Mouse (Mus musculus): ENCODE results near the gene Agbl1.

The Agbl1 gene

DNA sequence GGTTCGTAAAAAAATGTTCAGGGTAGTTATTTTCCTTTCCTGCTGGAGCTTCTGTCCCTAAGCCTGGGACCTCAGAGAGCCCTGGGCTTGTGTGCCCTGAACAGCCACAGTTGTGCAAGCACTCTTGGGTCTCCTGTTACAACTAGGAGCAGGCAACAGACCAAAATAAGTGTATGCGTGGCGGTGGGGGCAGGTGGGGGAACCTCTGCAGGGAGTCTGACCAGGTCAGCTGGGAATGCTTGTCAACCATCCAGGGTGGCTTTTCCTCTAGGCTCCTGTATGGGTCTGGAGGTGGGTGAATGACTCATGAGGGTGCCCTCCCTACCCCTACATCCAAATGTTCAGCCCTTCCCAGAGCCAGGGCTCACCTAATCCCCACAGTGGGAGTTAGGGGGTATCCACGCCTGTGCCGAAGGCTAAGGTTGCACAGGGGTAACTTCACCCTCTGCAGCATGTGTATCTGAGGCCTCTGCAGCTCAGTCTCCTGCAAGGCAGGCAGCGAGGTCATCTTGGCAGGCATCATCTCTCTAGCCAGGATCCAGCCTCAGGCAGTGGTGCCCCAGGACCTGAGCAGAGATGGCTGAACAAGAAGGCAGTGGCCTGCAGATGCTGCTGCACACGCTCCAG is at the start of gene Agbl1:
TSS of gene Agbl1 (plus strand) at position 577 of the 627 bp plus-strand sequence.
- 84% methylated on average over 7 of the region's 7 CpGs for WGBS

DNA sequence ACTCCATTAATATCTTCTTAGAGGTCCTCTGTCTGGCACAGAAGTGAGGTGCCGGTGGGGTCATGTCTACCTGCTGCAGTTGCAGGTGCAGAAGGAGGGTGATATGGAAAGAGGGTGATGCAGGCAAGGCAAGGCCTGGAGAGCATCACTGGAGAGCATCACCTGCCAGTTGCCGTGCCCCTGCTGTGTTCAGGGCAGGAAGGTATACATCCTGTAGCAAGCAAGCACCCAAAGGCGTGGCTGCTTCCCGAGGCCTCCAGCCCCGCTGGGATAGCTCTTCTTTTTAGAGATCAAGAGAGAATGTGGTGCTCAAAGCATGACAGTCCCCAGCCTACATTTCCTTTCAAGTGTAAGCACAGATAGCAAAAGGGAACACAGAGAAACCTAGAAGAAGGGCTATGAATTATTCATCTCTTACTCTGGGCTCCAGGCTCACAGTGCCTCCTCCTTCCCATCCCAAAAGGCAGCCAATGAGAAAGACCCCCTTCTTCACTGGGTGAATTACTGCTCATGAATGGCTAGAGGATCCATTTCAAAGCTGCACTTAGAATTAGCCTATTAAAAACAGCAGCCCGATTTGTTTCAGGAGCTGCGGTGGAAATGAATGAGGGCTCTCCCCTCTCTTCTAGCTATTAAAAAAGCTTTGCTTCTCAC is 44.6 kb upstream of the Agbl1 start:
- WGBS = 43% methylated on average over 7 of the region's 7 CpGs

DNA sequence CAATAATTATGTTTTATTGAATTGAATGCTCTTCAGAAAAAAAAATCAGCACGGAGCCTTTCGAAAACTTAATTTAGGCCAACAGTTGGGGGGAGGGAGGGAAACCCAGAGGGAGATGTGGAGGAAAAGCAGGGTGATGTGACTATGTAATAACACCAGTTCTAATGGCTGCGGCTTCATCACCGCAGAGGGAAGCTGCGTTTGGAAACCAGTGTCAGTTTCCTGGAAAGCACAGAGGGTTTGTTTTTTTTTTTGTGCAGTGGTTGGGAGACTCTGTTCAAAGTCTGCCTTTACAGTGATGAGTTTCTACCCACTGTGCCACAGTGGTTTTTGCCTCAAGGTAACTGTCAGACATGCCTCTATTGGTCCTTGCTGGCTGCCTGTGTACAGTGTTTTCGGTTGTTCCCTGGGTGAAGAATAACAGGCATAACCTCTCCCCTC is 44.0 kb upstream of the Agbl1 start:
- 31% methylated on average over 6 of the region's 6 CpGs for WGBS

DNA sequence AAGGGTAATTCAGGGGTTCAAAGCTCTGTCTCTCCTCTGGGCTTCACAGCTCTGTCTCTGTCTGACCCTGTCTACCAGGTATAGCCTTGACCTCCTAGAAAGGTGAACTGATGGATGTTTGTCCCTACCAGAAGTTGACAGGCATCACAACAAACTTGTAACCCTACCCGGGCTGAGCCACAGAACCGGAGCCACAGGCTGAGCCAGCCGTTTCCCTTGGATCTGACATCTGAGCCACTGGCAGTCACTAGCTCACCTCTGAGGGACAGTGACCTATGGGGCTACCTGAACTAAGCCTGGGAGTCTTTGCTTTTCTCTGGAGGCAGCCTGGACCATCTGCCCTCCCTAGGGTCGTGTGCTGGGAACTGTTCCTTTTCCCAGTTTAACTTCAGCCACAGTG is 11.1 kb upstream of the Agbl1 start:
- 94% methylated on average over 4 of the region's 4 CpGs for WGBS

DNA sequence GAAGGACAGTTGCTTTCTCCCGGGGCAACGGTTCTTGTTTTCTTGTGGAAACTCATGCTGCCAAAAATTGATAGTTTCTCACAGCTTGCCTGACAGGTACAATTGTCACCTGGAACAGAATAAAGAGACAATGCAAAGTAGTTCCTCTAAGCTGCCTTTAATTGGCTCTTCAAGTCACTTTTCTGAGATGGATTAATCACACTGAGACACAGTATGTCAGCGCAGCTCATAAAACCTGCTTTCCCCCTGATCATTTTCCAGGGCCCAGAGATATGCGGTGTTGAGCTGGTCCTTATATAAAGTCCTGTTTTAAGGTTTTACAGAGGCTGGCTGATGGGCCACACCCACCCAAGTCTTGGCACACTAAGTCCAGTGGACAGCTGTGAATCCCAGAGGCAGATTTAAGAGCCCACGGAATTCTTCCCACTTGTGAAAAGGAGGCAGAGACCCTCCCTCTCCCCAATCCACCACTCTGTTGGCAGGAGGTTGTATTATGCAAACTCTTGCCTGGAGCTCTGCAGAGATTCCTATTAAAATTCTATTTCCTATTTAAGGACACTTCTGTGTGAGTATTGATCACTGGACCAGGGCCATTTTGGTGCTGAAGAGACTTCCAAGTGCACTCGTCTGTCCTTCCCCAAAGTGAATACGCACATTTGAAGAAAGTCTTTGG is 9.8 kb upstream of the Agbl1 start:
- WGBS = 62% methylated on average over 7 of the region's 7 CpGs

DNA sequence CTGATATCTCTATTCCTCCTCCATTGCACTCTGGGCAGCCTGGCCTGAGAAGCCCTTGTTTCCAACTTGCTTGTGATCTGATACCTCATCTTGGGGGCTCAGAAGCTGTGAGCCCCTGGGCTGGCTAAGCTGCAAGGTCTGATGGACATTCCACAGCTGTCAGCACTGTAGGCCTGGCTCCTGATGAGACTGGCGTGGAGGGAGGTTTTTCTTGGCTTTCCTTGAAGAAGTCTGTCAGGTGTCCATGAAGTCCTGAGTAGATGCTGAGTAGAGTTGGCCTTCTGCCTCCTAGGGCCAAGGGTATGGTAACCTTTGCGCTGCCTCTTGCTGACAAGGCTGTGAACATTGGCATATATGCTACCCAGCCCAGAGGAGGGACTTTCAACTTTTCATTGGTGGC is 7.0 kb upstream of the Agbl1 start:
- 94% methylated on average over 2 of the region's 2 CpGs for WGBS

DNA sequence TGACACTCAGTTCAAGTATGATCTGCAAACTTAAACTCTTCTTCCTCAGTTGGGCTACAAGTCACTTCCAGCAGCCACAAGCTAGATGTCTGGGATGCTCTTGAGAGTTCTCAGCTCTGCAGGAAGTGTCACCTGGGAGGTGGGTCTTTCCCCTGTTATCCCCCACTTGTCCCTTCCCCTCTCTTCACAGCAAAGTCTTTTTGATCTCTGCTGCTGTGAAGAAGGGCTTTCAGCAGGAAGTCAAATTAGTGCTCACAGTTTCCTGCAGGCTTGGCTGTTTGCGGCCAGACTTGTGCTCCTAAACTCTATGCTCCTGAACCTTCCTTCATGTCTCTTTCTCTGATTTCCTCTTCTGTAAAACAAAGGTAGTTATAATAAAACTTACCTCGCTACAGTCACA is 806 bp upstream of the Agbl1 start:
- WGBS = 60% methylated on average over 2 of the region's 2 CpGs

DNA sequence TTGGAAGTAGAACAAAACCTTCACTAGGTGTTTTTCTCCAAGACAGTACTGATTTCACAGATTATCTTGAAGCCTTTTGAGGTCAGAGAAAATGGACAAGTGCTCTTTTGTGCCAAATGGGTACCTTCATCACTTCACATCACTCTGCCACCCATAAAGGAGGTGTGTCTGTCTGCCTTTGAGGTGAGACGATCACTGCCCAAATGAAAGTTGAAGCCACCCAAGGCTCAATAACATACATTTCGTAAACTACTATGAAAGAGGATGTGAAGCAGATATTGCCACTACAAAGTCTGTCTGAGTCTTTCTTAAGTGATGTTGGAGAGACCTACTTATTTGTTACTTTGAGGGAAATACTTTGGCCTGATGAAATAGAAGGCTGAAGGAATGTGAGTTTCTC is 4.6 kb downstream of the Agbl1 start:
- whole genome bisulfite sequencing = 93% methylated on average over 2 of the region's 2 CpGs

DNA sequence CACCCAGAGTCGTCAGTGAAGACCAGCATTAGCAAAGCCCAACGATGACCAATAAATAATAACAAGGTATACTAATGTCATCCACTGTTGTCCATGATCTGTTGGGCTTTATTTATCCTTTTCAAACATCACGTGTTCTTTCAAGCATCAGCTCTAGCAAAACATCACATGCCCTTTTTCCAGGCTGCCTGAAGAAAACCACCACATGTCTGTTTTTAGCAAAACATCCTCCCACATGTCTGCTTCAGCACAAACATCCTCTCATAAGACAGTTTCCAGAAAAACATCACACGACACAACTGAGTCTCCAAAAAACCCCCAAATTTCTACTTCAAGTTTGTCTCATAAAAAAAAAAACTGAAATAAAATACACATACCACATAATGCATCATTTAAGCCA is 7.8 kb downstream of the Agbl1 start:
- 70% methylated on average over 4 of the region's 4 CpGs for WGBS

DNA sequence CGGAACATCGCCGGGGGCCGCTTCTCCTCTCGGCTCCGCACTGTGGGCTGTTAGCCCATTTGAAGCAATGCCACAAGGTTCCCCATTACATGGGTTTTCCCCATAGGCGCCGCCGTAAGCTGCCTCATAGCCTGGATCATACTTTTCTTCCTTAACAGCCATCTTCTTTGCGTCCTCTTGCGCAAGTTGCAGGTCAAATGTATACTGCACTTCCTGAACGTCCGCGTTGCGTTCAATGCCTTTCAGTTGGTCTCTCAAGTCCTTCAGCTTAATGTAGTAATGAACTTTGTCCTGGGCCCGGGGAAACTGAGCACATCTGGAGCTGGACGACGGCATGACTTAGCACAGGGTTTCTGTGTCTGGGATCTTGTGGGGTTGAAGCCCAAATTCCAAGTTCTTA is 15.2 kb downstream of the Agbl1 start:
- WGBS = 97% methylated on average over 18 of the region's 18 CpGs

DNA sequence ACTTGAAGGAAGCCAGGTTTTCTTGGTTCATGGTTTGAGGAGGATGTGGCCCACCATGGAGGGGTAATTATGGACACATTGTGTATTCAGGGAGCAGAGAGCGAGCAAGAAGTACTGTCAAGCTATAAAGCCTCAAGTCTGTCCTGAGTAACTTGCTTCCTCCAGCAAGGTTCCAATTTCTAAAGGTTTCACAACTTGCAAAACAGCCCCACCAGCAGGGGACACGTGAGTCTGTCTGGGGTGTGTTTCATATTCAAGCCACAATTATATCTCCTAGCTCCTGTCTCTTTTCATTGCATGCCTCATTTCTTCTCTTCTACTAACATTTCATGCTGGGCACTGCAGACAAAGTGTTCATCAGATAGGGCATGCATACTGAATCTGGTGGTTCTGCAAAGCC is 53.1 kb downstream of the Agbl1 start:
- WGBS = 61% methylated on average over 2 of the region's 2 CpGs

DNA sequence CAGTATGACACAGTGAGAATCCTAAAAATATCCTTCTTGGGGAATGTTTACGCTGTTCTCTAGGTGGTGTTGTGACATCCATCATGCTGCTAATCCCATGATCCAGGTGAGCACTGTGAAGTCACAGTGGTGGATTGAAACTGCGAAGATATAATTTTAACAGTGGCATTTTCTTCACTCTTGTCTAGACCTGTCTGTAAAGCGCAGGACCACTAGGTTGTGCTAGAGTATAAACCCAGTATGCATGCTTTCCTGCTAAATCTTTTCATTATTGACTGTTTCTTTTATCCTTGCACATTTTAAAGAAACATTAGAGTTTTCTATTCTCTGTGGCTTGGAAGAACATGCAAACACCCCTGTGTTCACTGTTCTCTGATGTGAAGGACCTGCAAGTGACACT is 57.8 kb downstream of the Agbl1 start:
- 61% methylated on average over 3 of the region's 3 CpGs for WGBS

DNA sequence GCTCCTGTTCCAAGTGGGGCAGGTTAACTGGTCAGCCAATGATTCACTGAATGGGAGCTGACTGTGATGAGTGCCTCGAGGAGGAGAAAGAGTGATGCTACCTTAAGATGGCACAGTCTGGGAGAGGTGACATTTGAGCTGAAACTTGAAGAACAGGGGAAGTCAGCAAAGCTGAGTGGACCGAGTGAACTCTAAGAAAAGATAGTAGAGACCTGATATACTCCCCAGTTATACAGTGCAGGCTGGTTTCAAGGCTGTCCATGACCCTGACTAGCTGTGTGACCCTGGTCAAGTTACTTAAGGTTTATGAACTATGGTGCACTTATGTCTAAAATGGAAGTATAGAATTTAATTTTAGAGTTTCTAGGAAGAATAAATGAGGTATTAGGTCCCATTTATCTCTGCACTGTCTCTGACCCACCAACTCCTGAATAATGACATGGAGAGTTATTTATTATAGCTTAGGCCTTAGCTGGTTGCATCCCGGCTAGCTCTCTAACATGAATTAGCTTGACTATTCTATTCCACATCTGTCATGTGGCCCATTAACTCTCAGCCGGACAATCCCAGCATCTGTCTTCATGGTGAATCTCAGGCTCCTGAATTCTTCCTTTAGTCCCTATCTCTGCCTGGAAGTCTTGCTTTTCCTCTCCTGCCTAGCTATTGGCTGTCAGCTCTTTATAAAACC is 92.3 kb downstream of the Agbl1 start:
- WGBS = 90% methylated on average over 4 of the region's 4 CpGs

DNA sequence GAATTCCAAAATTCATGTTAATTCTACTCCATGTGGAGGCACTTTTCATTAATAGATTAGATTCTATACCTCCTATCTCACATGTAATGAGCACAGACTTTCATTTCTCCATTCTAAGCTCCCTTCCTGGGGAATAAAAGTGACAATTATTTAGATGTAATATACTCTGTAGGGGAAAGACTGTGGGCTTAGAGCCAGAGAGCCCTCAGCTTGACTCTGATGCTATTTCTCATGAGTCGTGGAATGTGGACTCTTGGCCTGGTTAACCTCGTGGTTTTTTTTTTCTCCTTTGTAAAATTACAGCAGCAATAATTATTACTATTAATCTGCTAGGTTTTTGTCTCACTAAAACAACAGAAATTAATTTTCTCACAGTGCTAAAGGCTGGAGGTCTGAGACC is 96.4 kb downstream of the Agbl1 start:
- WGBS = 77% methylated on average over 2 of the region's 2 CpGs

DNA sequence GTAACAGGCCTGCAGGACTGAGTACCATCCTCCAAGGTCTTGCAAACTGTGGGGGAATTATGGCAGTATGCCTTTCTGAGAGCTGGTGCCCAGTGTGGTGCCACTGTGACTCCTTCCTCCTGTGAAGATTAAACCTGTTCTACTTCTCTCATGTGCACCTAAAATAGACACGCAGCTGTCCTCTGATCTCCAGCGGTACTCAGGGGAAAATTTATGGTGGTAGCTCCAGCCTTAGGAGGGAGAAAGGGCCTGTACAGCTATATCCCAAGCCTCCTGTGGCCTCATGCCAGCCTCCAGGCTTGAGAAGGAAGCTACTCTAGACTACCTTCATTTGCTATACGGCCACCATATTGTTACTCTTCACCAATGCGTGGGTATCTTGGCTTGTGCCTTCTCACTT is 109.6 kb downstream of the Agbl1 start:
- WGBS = 97% methylated on average over 4 of the region's 4 CpGs

DNA sequence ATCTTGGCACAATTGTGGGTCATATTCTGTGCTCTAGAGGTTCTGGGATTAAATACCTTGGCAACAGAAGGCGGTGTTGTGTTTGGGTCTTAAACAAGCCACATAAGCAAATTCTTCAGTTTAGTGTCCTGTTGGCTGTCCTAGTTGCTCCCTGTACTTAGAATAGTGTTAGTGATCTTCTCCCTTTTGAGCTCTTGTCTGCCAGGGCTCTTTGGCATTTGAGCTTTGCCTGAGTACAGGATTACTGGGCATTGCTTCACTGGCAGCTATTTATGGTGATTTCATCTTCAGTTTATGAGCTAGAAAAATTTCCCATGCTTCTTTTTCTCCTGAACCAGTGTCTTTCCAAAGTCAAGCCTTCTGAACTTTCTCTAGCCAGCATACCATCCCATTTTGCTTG is 111.9 kb downstream of the Agbl1 start:
- 100% methylated on average over 1 of the region's 1 CpGs for WGBS

DNA sequence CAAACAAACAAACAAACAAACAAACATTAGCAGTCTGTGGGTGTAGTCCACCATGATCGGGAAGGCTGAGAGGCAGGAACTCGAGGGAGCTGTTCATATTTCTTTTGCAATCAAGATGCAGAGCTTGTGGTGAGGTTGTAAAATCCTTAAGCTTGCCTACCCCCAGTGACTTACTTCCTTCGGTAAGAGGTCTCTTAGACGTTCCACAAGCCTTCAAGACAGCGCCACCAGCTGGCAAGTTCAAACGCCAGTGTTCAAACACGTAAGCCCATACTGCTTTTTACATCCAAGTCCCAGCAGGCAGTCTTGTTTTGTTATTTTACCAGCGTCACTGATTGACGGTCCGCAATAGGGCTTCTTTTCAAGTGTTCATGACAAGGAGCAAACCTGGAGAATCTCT is 123.8 kb downstream of the Agbl1 start:
- WGBS = 64% methylated on average over 10 of the region's 10 CpGs

DNA sequence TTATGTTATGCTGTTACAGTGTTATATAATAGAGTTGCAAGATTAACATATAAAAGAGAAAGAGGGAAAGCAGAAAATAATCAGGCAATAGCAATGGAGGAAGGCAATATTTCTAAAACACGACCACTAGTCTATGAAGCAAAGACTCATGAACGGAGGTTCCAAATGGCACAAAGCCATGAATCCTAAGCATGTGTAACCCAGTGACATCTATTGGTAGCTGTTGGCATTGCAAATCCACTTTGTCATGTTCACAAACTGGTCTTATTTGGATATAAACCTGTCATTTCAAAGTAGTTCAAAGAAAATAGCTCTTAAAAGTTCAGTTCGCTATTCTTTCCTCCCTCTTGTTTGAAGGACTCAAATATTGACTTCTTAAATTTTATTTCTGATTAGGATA is 124.8 kb downstream of the Agbl1 start:
- 26% methylated on average over 3 of the region's 3 CpGs for WGBS

DNA sequence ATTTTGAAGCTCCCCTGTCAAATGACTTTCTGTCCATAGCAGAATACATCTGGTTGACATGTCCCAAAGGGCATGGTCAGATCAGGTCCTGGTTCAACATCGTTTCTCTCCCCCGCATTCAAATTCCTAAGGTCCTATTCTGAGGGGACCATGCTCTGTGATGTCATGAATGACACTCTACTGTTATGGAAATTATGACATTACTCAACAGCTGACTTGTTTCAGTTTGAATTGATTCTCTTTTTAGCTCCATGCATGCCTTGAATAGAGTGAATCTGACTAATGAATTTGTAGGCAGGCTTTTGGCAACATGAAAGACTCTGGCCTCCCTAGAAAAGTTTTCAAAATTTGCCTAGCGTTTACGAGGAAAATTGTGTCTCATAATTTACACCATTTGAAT is 141.6 kb downstream of the Agbl1 start:
- WGBS = 31% methylated on average over 4 of the region's 4 CpGs

DNA sequence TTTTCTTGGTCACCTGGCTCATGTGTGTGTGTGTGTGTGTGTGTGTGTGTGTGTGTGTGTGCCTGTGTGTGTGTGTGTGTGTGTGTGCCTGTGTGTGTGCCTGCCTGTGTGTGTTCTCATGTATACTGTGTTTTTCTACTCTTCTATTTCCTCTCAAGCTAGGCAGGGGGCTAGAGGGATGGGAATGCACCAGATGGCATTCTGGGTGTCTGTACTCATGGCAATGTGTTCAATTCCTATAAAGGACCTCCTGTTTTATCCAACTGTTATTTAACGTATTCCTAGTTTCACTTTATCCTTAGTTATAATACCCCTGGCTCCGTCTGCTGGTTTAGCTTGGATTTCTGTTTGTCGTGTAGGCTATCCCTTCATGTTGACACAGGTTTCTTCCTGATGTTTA is 149.8 kb downstream of the Agbl1 start:
- WGBS = 71% methylated on average over 3 of the region's 3 CpGs

DNA sequence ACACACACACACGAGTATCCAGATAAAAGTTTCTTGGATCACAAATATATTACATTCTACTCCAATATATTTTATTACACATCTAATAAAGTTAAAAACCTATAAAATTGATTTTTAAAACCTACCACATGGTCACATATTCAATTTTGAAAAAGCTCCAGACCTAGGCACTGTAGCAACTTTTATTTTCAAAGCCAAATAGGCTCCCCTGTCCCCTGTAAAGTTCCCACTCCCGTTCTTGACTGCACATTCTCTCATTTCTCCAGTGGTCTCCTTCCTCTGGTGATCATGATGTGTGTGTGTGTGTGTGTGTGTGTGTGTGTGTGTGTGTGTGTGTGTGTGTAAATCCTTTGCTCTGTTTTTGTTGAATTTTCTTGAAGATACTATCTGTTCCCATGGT is 152.3 kb downstream of the Agbl1 start:
- WGBS = 83% methylated on average over 2 of the region's 2 CpGs

DNA sequence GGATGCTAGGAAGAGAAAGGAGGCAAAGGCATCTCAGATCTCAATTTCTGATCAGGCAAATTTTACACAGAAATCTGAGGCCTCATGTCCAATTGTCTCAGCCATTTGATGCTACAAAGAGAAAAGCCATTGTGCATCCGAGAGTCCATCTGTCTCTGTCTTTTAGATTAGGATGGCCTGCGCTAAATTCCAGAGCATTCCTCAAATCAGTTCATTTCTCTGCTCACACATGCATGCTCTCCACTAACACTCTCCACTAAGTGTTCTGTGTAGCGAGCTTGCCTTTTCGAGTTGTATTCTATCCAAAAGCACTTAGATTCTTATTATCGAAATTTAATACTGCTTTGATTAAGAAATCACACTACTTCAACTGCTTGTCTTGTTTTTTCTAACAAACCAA is 159.6 kb downstream of the Agbl1 start:
- WGBS = 78% methylated on average over 5 of the region's 5 CpGs

Data from cerebral cortex, adult 2 months (tissue).